Mouse (Mus musculus): ENCODE data around the gene Gm8764. TPM values are rescaled to one million over a fixed set of nuclear protein-coding genes. Genes with fewer than 3 reads are reported as not detected.
"Not testable (repeated sequence)": the region's sequence is repeated elsewhere in the genome, so short reads cannot be mapped to it uniquely, and the experiment has no call there.

Gene Gm8764
- total RNA-seq (2021) = not detected
- long read RNA-seq, experiment 1 = 0 reads
- long read RNA-seq, experiment 2 = 0 reads

- not testable (repeated sequence) for H3K27ac ChIP-seq; H3K4me3 ChIP-seq; DNase-seq (ENCODE audit: low spot score in 2 of 2)
Observed at GRCm38 (mm10) chr10:104159706-104160105, at the start of gene Gm8764. Gm8764 (plus strand) TSS chr10:104160006.

DNA sequence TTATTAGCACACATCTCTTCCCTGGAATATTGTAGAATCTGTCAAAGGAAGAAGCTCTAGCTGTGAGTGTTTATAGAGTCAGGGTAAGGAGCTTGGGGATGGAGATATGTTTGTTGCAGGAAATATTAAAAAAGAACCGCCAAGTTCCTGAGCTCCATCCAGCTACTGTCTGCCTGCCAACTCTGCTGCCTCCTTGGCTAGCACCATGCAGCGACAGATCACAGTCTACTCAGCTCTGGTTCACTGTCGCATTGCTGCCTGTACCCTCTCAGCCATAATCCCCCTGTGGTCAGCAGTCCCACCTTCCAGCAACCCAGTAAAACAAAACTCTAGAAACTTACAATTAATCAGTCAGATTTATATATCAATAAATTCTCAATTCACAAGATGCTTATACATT lies 49.8 kb upstream of the Gm8764 start:
- Histone ChIP-seq H3K27ac (no peak overlapping the region), H3K4me3 (no peak overlapping the region)
- no peak for TF ChIP-seq CTCF (conservative IDR thresholded peaks at IDR 0.05)
- no peak for DNase-seq (ENCODE audit: low spot score in 2 of 2)

DNA sequence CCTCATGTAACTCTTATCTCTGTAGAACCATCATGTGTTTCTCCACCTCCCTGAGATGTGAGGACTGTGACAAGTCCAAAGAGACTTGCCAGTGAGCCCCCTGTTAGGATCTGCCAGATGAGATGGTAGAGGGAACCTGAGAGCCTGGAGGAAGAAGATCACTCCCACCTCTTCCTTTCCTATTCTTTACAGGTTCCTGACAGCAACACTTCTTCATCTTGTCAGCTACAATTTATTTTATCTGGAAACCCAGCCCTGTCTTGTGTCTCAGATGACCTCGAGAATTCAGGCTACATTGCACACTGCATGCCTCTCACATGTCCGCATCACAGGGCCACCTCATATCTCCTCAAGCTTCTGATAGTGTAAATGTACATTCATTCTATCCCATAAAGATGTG lies 41.5 kb upstream of the Gm8764 start:
- DNase-seq (ENCODE audit: low spot score in 2 of 2) = no peak
- TF ChIP-seq CTCF (conservative IDR thresholded peaks at IDR 0.05) = no peak
- Histone ChIP-seq H3K4me3 (no peak overlapping the region), H3K27ac (no peak overlapping the region)

DNA sequence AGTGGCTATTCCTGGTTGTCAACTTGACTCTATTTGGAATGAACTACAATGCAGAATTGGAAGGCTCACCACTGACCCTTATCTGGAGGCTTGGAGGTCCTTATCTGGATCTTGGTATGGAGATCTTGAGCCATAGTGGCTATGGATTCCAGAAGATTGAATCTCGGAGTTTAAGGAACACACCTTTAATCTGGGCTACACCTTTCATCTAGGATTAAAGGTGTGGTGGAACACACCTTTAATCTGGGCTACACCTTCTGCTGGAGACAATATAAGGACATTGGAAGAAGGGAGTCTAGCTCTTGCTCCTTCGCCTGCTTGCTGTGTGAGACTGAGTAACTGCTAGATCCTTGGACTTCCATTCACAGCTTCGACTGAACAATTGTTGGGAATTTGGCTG lies 17.1 kb upstream of the Gm8764 start, which contains the start of gene Gm21293:
TSS of gene Gm21293 (plus strand) at position 301 of the 400 bp plus-strand sequence.
- H3K4me3 ChIP-seq; H3K27ac ChIP-seq; DNase-seq (ENCODE audit: low spot score in 2 of 2): not testable (repeated sequence)

DNA sequence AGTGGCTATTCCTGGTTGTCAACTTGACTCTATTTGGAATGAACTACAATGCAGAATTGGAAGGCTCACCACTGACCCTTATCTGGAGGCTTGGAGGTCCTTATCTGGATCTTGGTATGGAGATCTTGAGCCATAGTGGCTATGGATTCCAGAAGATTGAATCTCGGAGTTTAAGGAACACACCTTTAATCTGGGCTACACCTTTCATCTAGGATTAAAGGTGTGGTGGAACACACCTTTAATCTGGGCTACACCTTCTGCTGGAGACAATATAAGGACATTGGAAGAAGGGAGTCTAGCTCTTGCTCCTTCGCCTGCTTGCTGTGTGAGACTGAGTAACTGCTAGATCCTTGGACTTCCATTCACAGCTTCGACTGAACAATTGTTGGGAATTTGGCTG lies 8.6 kb upstream of the Gm8764 start, which contains the start of gene Gm6763:
TSS of gene Gm6763 (plus strand) at position 301 of the 400 bp plus-strand sequence.
- not testable (repeated sequence) for DNase-seq (ENCODE audit: low spot score in 2 of 2); H3K4me3 ChIP-seq; H3K27ac ChIP-seq

DNA sequence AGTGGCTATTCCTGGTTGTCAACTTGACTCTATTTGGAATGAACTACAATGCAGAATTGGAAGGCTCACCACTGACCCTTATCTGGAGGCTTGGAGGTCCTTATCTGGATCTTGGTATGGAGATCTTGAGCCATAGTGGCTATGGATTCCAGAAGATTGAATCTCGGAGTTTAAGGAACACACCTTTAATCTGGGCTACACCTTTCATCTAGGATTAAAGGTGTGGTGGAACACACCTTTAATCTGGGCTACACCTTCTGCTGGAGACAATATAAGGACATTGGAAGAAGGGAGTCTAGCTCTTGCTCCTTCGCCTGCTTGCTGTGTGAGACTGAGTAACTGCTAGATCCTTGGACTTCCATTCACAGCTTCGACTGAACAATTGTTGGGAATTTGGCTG lies 8.4 kb downstream of the Gm8764 start, which contains the start of gene Gm21304:
TSS of gene Gm21304 (plus strand) at position 301 of the 400 bp plus-strand sequence.
- DNase-seq (ENCODE audit: low spot score in 2 of 2); H3K27ac ChIP-seq; H3K4me3 ChIP-seq: not testable (repeated sequence)

GRCm38 (mm10) chr10:104176724-104177123 lies 16.9 kb downstream of the Gm8764 start, which contains the start of gene Gm21312:
Gm21312 (plus strand) TSS chr10:104177024.
- not testable (repeated sequence) for DNase-seq (ENCODE audit: low spot score in 2 of 2); H3K4me3 ChIP-seq; H3K27ac ChIP-seq

DNA sequence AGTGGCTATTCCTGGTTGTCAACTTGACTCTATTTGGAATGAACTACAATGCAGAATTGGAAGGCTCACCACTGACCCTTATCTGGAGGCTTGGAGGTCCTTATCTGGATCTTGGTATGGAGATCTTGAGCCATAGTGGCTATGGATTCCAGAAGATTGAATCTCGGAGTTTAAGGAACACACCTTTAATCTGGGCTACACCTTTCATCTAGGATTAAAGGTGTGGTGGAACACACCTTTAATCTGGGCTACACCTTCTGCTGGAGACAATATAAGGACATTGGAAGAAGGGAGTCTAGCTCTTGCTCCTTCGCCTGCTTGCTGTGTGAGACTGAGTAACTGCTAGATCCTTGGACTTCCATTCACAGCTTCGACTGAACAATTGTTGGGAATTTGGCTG lies 25.4 kb downstream of the Gm8764 start, which contains the start of gene Gm20765:
TSS of gene Gm20765 (plus strand) at position 301 of the 400 bp plus-strand sequence.
- not testable (repeated sequence) for H3K27ac ChIP-seq; H3K4me3 ChIP-seq; DNase-seq (ENCODE audit: low spot score in 2 of 2)

GRCm38 (mm10) chr10:104193742-104194141 lies 33.9 kb downstream of the Gm8764 start, which contains the start of gene Gm4340:
Gm4340 (plus strand) TSS chr10:104194042.
- H3K27ac ChIP-seq; DNase-seq (ENCODE audit: low spot score in 2 of 2); H3K4me3 ChIP-seq: not testable (repeated sequence)

- H3K4me3 ChIP-seq = no peak overlapping the region
- DNase-seq (ENCODE audit: low spot score in 2 of 2) = no peak
- H3K27ac ChIP-seq = no peak overlapping the region
- no peak for TF ChIP-seq CTCF (conservative IDR thresholded peaks at IDR 0.05)
Observed at GRCm38 (mm10) chr10:104209655-104210054, 49.8 kb downstream of the Gm8764 start.

GRCm38 (mm10) chr10:104210268-104210990 lies 50.6 kb downstream of the Gm8764 start:
- no peak for TF ChIP-seq CTCF (conservative IDR thresholded peaks at IDR 0.05)
- H3K4me3 ChIP-seq = no peak overlapping the region
- no peak for DNase-seq (ENCODE audit: low spot score in 2 of 2)
- H3K27ac ChIP-seq = no peak overlapping the region

Other genes with a start within 250 kb of the Gm8764 start
- gene Gm21293, start 17.0 kb upstream of the Gm8764 start, total RNA-seq (2021) = not detected
- gene Gm6763, start 8.5 kb upstream of the Gm8764 start, total RNA-seq (2021) = not detected
- gene Gm21304, start 8.5 kb downstream of the Gm8764 start, total RNA-seq (2021) = not detected
- gene Gm21312, start 17.0 kb downstream of the Gm8764 start, total RNA-seq (2021) = not detected
- not detected for gene Gm20765, start 25.5 kb downstream of the Gm8764 start, total RNA-seq (2021)
- not detected for gene Gm4340, start 34.0 kb downstream of the Gm8764 start, total RNA-seq (2021)

All from layer of hippocampus, adult 2 months (tissue).